Mouse (Mus musculus): ENCODE data around the gene Olfr183. TPM values are rescaled to one million over a fixed set of nuclear protein-coding genes. Genes with fewer than 3 reads are reported as not detected.

Olfr183 gene
- not detected in 2 replicates for polyA plus RNA-seq (2015; fragmentation: Nextera tagmentation; extraction: Ambion mirVana)

DNA sequence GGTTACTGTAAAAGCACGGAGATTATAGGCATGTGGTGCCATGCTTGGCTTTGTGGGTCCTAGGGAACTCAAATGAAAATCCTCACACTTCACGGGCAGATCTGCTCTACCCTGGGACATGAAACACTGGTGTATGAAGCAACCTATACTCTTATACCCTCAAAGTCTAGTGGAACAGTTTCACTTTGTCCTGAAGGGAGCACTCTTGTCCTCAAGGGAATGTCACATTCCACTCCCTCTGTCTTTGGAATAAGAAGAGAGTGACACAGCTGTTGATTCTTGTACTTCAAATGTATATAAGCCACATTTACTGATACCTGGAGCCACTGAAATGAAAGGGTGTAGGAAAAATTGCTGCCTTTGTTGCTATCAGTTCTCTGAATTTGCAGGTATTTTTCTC, at the start of gene Olfr183:
TSS of gene Olfr183 (plus strand) at position 301 of the 400 bp plus-strand sequence.

GRCm38 (mm10) chr16:59030191-59030590, 35.0 kb downstream of the Olfr183 start, which contains the start of gene Olfr186:
Gene Olfr186, minus strand, starts transcription at chr16:59030291.

GRCm38 (mm10) chr16:59039710-59040109, 44.6 kb downstream of the Olfr183 start, which contains the start of gene Olfr187:
Gene Olfr187, minus strand, starts transcription at chr16:59039767.

Other genes starting within 250 kb of the Olfr183 start
- gene Olfr172, start 232.2 kb upstream of the Olfr183 start, polyA plus RNA-seq (2015; fragmentation: Nextera tagmentation; extraction: Ambion mirVana), result not detected in 2 replicates
- not detected in 2 replicates for gene Olfr173, start 195.1 kb upstream of the Olfr183 start, polyA plus RNA-seq (2015; fragmentation: Nextera tagmentation; extraction: Ambion mirVana)
- not detected in 2 replicates for gene Olfr175-ps1, start 168.6 kb upstream of the Olfr183 start, polyA plus RNA-seq (2015; fragmentation: Nextera tagmentation; extraction: Ambion mirVana)
- not detected in 2 replicates for gene Olfr177, start 120.6 kb upstream of the Olfr183 start, polyA plus RNA-seq (2015; fragmentation: Nextera tagmentation; extraction: Ambion mirVana)
- gene Olfr178, start 103.3 kb upstream of the Olfr183 start, polyA plus RNA-seq (2015; fragmentation: Nextera tagmentation; extraction: Ambion mirVana), result not detected in 2 replicates
- gene Olfr181, start 66.6 kb upstream of the Olfr183 start, polyA plus RNA-seq (2015; fragmentation: Nextera tagmentation; extraction: Ambion mirVana), result not detected in 2 replicates
- gene Olfr180, start 66.0 kb upstream of the Olfr183 start, polyA plus RNA-seq (2015; fragmentation: Nextera tagmentation; extraction: Ambion mirVana), result not detected in 2 replicates
- not detected in 2 replicates for gene Olfr186, start 34.9 kb downstream of the Olfr183 start, polyA plus RNA-seq (2015; fragmentation: Nextera tagmentation; extraction: Ambion mirVana)
- gene Olfr187, start 44.4 kb downstream of the Olfr183 start, polyA plus RNA-seq (2015; fragmentation: Nextera tagmentation; extraction: Ambion mirVana), result not detected in 2 replicates
- gene Olfr190, start 82.6 kb downstream of the Olfr183 start, polyA plus RNA-seq (2015; fragmentation: Nextera tagmentation; extraction: Ambion mirVana), result not detected in 2 replicates
- gene Olfr191, start 94.5 kb downstream of the Olfr183 start, polyA plus RNA-seq (2015; fragmentation: Nextera tagmentation; extraction: Ambion mirVana), result not detected in 2 replicates
- gene Olfr193, start 116.5 kb downstream of the Olfr183 start, polyA plus RNA-seq (2015; fragmentation: Nextera tagmentation; extraction: Ambion mirVana), result not detected in 2 replicates
- not detected in 2 replicates for gene Olfr194, start 125.7 kb downstream of the Olfr183 start, polyA plus RNA-seq (2015; fragmentation: Nextera tagmentation; extraction: Ambion mirVana)
- gene Olfr195, start 151.7 kb downstream of the Olfr183 start, polyA plus RNA-seq (2015; fragmentation: Nextera tagmentation; extraction: Ambion mirVana), result not detected in 2 replicates
- gene Olfr196, start 175.1 kb downstream of the Olfr183 start, polyA plus RNA-seq (2015; fragmentation: Nextera tagmentation; extraction: Ambion mirVana), result not detected in 2 replicates
- not detected in 2 replicates for gene Olfr198, start 208.2 kb downstream of the Olfr183 start, polyA plus RNA-seq (2015; fragmentation: Nextera tagmentation; extraction: Ambion mirVana)
- gene Olfr199, start 224.4 kb downstream of the Olfr183 start, polyA plus RNA-seq (2015; fragmentation: Nextera tagmentation; extraction: Ambion mirVana), result not detected in 2 replicates